Mouse (Mus musculus): ENCODE data around the gene Racgap1.

DNA sequence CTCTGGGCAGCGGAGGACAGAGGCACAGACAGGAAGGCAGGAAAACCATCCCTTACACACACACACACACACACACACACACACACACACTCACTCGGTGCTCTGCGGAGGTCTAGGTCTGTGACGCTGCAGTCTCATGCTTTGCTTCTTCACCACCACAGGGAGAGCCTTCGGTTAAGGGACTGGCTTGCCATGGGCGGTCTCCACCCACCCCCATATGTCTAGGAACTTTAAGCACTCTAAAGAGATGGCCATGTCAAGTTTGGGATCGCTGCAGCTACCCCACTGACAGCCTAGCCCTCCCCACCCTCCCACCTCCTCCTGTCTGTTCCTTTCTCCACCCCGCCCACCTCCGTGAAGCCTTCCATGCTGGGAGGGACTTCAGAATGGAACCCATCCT, 4.5 kb upstream of the Racgap1 start:
- TF ChIP-seq EP300 (optimal IDR thresholded peaks at IDR 0.05): no peak
- no peak for TF ChIP-seq CTCF (IDR thresholded peaks at IDR 0.05; ENCODE audit: low read depth)
